Mouse (Mus musculus) neural tube, embryonic 13.5 days (tissue): ENCODE data around the gene 1700011L22Rik. TPM values are rescaled to one million over a fixed set of nuclear protein-coding genes. Genes with fewer than 3 reads are reported as not detected.

Experiments
- ATAC-seq: fragments of 200-750 bp; cut with Nextera tagmentation; 2 replicates; pipeline ENCODE4 v1.8.0; 2017; ENCODE audit warnings: low read depth, mild to moderate bottlenecking, moderate TSS enrichment, moderate library complexity
- H3K27ac ChIP-seq: fragments of 300-500 bp; sonication (generic); replicated peaks from 2 replicates; pipeline ENCODE4 v1.5.1; 2015; ENCODE audit warnings: moderate library complexity, mild to moderate bottlenecking, inconsistent platforms
- H3K27me3 ChIP-seq: fragments of 300-500 bp; sonication (generic); 2 replicates; pipeline ENCODE4 v1.6.1; 2015; ENCODE audit warnings: mild to moderate bottlenecking, inconsistent platforms
- H3K36me3 ChIP-seq: fragments of 300-500 bp; sonication (generic); 2 replicates; pipeline ENCODE4 v1.6.1; 2015; ENCODE audit warnings: mild to moderate bottlenecking, inconsistent platforms
- H3K4me1 ChIP-seq: fragments of 300-500 bp; sonication (generic); replicated peaks from 2 replicates; pipeline ENCODE4 v1.6.1; 2015; ENCODE audit warnings: inconsistent platforms
- H3K4me2 ChIP-seq: fragments of 300-500 bp; sonication (generic); 2 replicates; pipeline ENCODE4 v1.6.1; 2015; ENCODE audit warnings: inconsistent platforms, mild to moderate bottlenecking, moderate library complexity
- H3K4me3 ChIP-seq: fragments of 300-500 bp; sonication (generic); 2 replicates; pipeline ENCODE4 v1.5.1; 2015; ENCODE audit warnings: mild to moderate bottlenecking, inconsistent platforms
- H3K9ac ChIP-seq: fragments of 300-500 bp; sonication (generic); 2 replicates; pipeline ENCODE4 v1.6.1; 2015; ENCODE audit warnings: moderate library complexity, mild to moderate bottlenecking, inconsistent platforms
- H3K9me3 ChIP-seq: fragments of 300-500 bp; sonication (generic); 2 replicates; pipeline ENCODE4 v1.6.1; 2016; ENCODE audit warnings: inconsistent platforms
- WGBS: fragments of 180-500 bp; shearing (Covaris S2); methylation state at CpG from one replicate; pipeline ENCODE4 v1.1.7; 2015; 5-methylcytosine and 5-hydroxymethylcytosine counted together
- polyA plus RNA-seq: library from polyadenylated mRNA; unstranded; fragments of >200 nt; fragmentation: Nextera tagmentation; extraction: Ambion mirVana; gene quantifications from 2 replicates; pipeline ENCODE4 v1.2.1, GENCODE M21; 2015

The 1700011L22Rik gene
- not detected in 2 replicates for polyA plus RNA-seq

DNA sequence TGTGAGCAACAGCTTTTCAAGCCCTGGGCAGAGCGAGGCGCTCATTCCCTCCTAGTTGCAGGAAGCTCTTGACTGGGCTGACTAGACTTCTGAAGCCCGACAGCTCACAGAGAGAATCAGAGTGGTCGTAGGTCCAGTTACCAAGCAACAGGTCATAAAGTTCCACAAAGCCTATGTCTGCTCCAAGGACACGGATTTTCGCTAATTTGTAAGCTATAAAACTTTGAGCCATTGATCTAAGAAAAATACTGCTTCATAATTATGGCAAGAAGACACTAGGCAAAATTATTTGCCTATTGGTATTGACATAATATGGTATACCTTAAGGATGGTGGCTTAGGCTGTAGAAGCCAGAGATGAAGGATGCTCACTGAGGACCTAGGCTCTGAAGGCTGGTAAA, at the start of gene 1700011L22Rik:
Gene 1700011L22Rik, minus strand, starts transcription at position 101 of the 400 bp plus-strand sequence.
- Histone ChIP-seq H3K36me3 (no peaks in the 10 kb centered on the region), H3K27ac (no peak within 1 kb of the TSS), H3K4me3 (no peak within 1 kb of the TSS), H3K4me1 (no peaks in the 10 kb centered on the region), H3K9me3 (no peaks in the 10 kb centered on the region), H3K9ac (no peak within 1 kb of the TSS), H3K4me2 (no peak within 1 kb of the TSS), H3K27me3 (no peaks in the 10 kb centered on the region)
- WGBS = 56% methylated on average over 6 of the region's 6 CpGs
- no peak for ATAC-seq

DNA sequence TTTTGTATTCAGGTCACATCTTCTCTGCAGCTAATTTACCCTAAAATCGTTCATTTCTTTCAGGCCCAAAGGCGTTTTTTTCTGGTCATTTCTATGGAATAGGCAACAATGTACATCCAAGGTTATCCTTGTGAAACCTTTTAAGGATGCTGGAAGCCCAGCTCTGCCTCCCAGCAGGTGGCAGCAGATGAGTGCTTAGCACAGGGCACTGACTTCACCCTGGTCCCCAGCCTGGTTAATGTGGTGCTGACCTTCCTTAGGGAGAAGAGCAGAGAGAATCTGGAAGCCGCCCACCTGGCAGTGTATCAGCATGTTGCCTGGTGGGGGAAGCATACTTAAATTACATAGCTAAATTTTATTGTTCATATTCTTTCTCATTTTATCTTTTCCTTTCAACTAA, 49.4 kb upstream of the 1700011L22Rik start:
- 36% methylated on average over 3 of the region's 3 CpGs for WGBS
- ATAC-seq = no peak
- no peaks in the 10 kb centered on the region for H3K27me3 ChIP-seq

DNA sequence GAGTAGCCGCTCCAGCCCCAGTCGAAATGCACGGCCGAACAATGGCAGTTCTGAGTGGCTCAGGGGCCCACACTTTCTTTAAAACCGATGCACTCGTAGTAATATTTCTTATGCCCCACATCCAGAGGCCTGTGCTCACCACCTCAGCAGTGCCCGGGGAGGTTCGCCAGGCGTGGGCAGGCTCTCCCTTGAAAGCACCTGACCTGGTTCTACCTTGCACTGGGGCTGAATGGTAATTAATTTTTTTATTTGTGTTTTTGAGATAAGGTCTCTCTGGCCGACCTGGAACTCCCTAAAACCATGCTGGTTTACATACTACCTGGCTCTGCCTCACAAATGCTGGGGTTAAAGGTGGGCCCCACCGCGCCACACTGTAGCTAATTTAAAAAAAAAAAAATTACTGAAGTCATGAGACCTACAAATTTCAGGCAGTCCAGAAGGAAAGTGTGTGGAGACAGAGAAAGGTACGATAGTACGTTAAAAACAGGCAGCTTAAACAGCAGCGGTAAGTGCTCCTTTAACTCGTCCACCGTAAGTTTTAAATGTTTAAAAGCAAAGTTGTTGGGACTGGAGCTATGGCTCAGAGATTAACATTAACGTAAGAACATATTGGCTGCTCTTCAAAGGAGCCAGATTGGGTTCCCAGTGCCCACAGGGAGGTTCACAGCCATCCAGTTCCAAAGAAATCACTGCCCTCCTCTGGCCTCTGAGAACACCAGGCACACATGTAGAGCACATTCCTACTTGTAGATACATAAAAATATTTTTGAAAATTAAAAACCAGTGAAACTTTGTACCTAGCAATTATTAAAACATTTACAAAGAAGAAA, 47.1 kb upstream of the 1700011L22Rik start:
- H3K4me3 ChIP-seq = peak overlapping the region; percentile 67
- no peaks in the 10 kb centered on the region for H3K36me3 ChIP-seq
- H3K27ac ChIP-seq = peak overlapping the region; percentile 97
- no peaks in the 10 kb centered on the region for H3K27me3 ChIP-seq
- peak overlapping the region; percentile 83 for H3K9ac ChIP-seq
- H3K9me3 ChIP-seq = no peaks in the 10 kb centered on the region
- H3K4me1 ChIP-seq = peaks cover 35% of the 10 kb centered on the region
- WGBS = 17% methylated on average over 18 of the region's 18 CpGs
- ATAC-seq = no peak
- peak overlapping the region; percentile 88 for H3K4me2 ChIP-seq

More for the DNA sequence above, 49.4 kb upstream of the 1700011L22Rik start:
- H3K9ac ChIP-seq = 0 out of 2 replicates have a peak overlapping the region, but pooled peaks have one; percentile 17
- H3K4me1 ChIP-seq = peaks cover 24% of the 10 kb centered on the region
- H3K9me3 ChIP-seq = no peaks in the 10 kb centered on the region
- no peak overlapping the region for H3K4me2 ChIP-seq
- H3K36me3 ChIP-seq = no peaks in the 10 kb centered on the region
- H3K27ac ChIP-seq = no peak overlapping the region
- H3K4me3 ChIP-seq = no peak overlapping the region

DNA sequence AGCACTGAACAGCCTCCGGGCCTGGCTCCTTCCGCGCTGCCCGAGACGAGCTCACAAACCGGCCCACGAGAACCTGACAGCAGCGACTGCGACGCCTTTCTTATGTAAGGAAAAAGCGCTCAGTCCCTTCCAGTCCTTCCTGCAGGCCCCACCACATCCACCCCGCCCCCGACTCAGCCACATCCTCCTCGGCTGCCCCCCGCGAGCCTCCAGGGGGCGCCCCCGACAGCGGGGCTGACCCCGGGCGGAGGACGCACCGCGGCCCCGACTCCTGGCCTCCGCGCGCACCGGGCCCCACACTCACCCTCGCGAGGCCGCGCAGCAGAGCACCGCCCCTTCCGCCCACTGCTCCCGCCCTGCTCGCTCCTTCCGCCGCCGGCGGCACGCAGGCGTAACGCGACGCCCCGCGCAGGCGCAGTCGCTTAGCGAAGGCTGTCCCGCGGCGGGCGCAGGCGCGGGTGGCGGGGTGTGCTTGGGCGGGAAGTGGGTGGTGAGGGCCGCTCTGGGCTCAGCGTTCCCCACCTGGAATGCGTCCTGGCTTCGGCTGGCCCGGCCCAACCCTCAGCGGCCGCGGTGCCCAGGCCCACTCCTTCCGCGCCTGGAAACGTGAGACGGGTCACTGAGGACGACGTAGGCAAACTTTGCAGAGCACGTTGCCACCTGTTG, 46.4 kb upstream of the 1700011L22Rik start, which contains the start of gene Mmaa:
Gene Mmaa, minus strand, starts transcription at position 328 of the 666 bp plus-strand sequence.
- Histone ChIP-seq H3K4me2 (peak within 1 kb of the TSS; percentile 88), H3K4me1 (peaks cover 35% of the 10 kb centered on the region), H3K27ac (peak within 1 kb of the TSS; percentile 97), H3K4me3 (peak within 1 kb of the TSS; percentile 67), H3K9me3 (no peaks in the 10 kb centered on the region), H3K36me3 (no peaks in the 10 kb centered on the region), H3K27me3 (no peaks in the 10 kb centered on the region), H3K9ac (peak within 1 kb of the TSS; percentile 83)
- WGBS = under 1% methylated on average over 71 of the region's 74 CpGs
- ATAC-seq = peak; percentile 99

DNA sequence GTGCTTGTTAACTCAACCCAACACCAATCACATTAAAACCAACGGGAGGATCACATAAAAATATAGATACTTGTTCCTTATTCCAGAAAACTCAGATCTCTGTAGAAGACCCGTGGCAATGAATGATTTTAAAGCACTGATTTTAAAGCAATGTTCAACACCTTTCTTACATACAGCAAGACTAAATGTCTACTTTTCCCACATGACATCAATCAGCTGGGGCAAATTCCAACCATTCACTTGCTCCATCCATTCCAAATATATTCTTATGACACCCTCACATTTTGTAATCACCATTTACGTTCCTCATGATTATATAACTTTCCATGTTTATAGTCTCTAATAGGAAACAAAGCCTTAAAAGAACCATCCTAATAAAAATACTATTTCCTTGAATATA, 45.5 kb upstream of the 1700011L22Rik start:
- Histone ChIP-seq H3K27me3 (no peaks in the 10 kb centered on the region), H3K4me3 (peak overlapping the region; percentile 67), H3K36me3 (no peaks in the 10 kb centered on the region), H3K4me2 (peak overlapping the region; percentile 88), H3K27ac (peak overlapping the region; percentile 97; the same call in 1 of the 2 replicates), H3K4me1 (peaks cover 35% of the 10 kb centered on the region), H3K9ac (peak overlapping the region; percentile 83), H3K9me3 (no peaks in the 10 kb centered on the region)
- 66% methylated on average over 3 of the region's 3 CpGs for WGBS
- no peak for ATAC-seq

DNA sequence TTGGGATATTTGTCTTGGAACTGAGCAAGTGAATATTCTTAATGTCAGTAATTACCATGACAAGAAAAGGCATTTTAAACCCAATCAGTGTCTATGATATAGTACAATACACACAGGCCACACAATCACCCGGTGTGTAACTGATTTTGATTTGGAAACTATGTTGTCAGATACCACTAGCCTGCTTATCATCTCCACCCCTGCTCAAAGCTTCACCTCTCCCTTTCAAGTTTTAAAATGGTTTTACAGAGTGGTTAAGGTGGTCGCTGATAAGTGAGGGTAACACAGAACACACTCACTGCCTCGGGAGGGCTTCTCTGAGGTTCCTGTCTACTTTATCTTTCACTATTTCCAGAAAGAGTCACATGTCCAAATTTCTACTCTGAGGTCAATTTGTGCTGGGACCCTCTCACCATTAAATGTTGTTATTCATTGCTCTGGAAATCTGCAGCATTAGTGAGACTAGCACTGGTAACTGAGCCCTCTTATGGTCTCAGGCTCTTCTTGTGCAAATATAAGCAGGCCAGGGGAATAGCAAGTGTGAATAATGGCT, 44.4 kb upstream of the 1700011L22Rik start:
- Histone ChIP-seq H3K9me3 (no peaks in the 10 kb centered on the region), H3K27me3 (no peaks in the 10 kb centered on the region), H3K4me3 (peak overlapping the region; percentile 67; the same call in 1 of the 2 replicates), H3K4me1 (peaks cover 33% of the 10 kb centered on the region), H3K9ac (0 out of 2 replicates have a peak overlapping the region, but pooled peaks have one; percentile 83), H3K4me2 (peak overlapping the region; percentile 88), H3K27ac (no peak overlapping the region), H3K36me3 (no peaks in the 10 kb centered on the region)
- no peak for ATAC-seq
- WGBS = 89% methylated on average over 3 of the region's 3 CpGs

DNA sequence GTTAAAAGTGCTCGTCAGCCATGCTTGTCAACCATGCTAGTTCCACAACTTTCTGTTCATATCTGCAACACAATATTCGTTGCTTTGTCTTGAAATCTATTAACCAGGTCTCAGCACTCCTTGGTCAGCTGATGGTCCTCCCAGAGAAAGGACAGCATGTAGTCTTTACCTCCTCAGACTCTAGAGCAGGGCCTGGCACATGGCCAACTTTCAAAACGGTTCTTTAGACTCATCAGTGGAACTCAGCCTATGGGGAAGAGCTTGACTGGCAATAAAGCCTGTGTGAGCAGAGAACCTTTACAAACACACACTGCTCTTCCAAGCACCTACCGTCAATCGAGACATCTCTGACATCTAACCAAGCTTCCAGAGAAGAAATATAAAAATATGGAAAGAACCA, 41.2 kb upstream of the 1700011L22Rik start:
- no peak for ATAC-seq

DNA sequence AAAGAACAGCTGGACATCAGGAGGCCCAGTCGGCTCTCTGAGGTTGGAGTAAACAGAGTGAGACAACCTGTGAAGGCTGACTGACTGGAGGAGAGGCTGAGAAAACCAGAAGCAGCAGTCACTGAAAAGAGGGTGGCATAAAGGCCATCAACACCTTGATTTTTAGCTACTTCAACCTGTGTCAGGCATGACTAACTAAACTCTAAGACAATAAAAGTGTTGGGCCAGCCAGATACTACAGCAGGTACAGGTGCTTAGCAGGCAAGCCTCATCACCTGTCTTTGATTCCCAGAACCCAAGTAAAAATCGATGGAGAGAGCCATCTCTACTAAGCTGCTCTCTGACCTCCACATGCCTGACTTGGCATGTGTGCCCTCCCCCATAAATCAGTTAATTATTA, 40.3 kb upstream of the 1700011L22Rik start:
- Histone ChIP-seq H3K4me1 (peaks cover 19% of the 10 kb centered on the region), H3K36me3 (0 out of 2 replicates have a peak, but pooled peaks cover 5% of the 10 kb centered on the region), H3K27me3 (no peaks in the 10 kb centered on the region), H3K9ac (no peak overlapping the region), H3K4me3 (no peak overlapping the region), H3K9me3 (no peaks in the 10 kb centered on the region), H3K4me2 (no peak overlapping the region), H3K27ac (no peak overlapping the region)
- no peak for ATAC-seq
- WGBS = 78% methylated on average over 2 of the region's 2 CpGs

More for the DNA sequence above, 41.2 kb upstream of the 1700011L22Rik start:
- WGBS = 70% methylated on average over 5 of the region's 5 CpGs
- Histone ChIP-seq H3K4me3 (no peak overlapping the region), H3K4me2 (no peak overlapping the region), H3K9ac (no peak overlapping the region), H3K27me3 (no peaks in the 10 kb centered on the region), H3K4me1 (peaks cover 22% of the 10 kb centered on the region), H3K27ac (no peak overlapping the region), H3K36me3 (0 out of 2 replicates have a peak, but pooled peaks cover 5% of the 10 kb centered on the region), H3K9me3 (no peaks in the 10 kb centered on the region)

DNA sequence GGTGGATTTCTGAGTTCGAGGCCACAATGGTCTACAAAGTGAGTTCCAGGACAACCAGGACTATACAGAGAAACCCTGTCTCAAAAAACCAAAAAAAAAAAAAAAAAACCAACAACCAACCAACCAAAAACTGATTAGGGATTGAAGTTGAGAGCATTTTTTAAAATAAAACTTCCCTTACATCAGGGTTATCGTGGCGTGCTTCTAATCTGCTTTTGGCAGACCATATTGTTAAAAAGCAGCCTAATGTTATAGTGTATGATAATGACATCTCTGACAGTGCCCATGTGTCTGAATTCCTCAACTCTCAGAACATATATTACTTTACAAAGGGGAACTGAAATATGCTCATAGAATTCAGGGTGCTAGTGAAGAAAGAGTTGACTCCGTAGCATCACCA, 39.9 kb upstream of the 1700011L22Rik start:
- no peaks in the 10 kb centered on the region for H3K9me3 ChIP-seq
- H3K4me3 ChIP-seq = no peak overlapping the region
- H3K9ac ChIP-seq = no peak overlapping the region
- no peak for ATAC-seq
- 94% methylated on average over 4 of the region's 4 CpGs for WGBS
- H3K4me1 ChIP-seq = peaks cover 15% of the 10 kb centered on the region
- H3K36me3 ChIP-seq = peaks cover 9% of the 10 kb centered on the region; the same call in 1 of the 2 replicates
- H3K4me2 ChIP-seq = no peak overlapping the region
- H3K27ac ChIP-seq = no peak overlapping the region
- H3K27me3 ChIP-seq = no peaks in the 10 kb centered on the region

DNA sequence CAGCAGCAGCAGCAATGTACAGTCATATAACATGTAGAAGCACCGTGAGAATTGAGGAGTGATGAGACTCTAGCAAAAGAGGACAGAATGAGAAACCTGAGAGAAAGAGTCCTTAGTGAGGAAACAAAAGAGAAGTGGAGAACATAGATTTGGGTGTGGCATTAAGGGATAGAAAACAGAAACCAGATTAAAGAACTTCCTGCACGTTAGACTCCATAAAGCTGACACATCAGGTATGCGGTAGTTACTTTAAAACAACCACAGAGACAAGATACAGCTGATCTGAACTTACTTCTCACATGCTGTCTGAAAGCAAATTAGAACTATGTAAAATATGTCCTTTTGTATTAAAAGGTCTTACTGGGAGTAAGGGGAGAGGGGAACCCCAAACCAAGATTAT, 38.1 kb upstream of the 1700011L22Rik start:
- WGBS = 92% methylated on average over 3 of the region's 3 CpGs
- H3K27me3 ChIP-seq = no peaks in the 10 kb centered on the region
- H3K4me1 ChIP-seq = no peaks in the 10 kb centered on the region
- H3K4me3 ChIP-seq = no peak overlapping the region
- no peak overlapping the region for H3K4me2 ChIP-seq
- H3K36me3 ChIP-seq = peaks cover 18% of the 10 kb centered on the region; the same call in 1 of the 2 replicates
- H3K27ac ChIP-seq = no peak overlapping the region
- H3K9ac ChIP-seq = no peak overlapping the region
- no peaks in the 10 kb centered on the region for H3K9me3 ChIP-seq
- no peak for ATAC-seq

DNA sequence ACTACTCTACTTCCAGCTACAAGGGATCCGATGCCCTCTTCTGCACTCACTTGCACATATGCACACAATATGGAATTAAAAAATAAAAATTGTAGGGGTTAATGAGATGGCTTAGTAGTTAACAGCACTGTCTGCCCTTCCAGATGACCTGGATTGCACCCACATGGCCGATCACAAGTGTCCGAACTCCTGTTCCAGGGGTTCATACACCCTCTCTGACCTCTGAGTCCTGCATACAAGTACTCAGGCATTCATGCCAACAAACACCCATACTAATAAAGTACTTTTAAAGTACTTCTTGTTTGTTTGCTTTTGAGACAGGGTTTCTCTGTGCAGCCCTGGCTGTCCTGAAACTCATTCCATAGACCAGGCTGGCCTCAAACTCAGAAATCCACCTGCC, 36.3 kb upstream of the 1700011L22Rik start:
- WGBS = 96% methylated on average over 3 of the region's 3 CpGs

More for the DNA sequence above, 36.3 kb upstream of the 1700011L22Rik start:
- no peak overlapping the region for H3K4me3 ChIP-seq
- no peak overlapping the region for H3K4me2 ChIP-seq
- H3K27ac ChIP-seq = no peak overlapping the region
- ATAC-seq = no peak
- H3K9ac ChIP-seq = no peak overlapping the region
- no peaks in the 10 kb centered on the region for H3K9me3 ChIP-seq
- H3K4me1 ChIP-seq = no peaks in the 10 kb centered on the region
- H3K36me3 ChIP-seq = peaks cover 35% of the 10 kb centered on the region
- H3K27me3 ChIP-seq = no peaks in the 10 kb centered on the region
